Mouse (Mus musculus) cerebellum, adult 9-10 months (tissue): ENCODE results near the gene Dhx57.
A peak's percentile ranks its signal among the peaks of the same experiment; 100 is the strongest.
"Not testable (repeated sequence)": the region's sequence is repeated elsewhere in the genome, so short reads cannot be mapped to it uniquely, and the experiment has no call there.

Experiments used
- DNase-seq: peaks from one replicate; pipeline ENCODE4 v3.0.0; 2022

The Dhx57 gene

GRCm38 (mm10) chr17:80252757-80253525, 37.3 kb downstream of the Dhx57 start:
- no peak for DNase-seq

GRCm38 (mm10) chr17:80243116-80243515, 47.2 kb downstream of the Dhx57 start:
- DNase-seq, result no peak

- no peak for DNase-seq
Observed at GRCm38 (mm10) chr17:80241594-80241993, 48.7 kb downstream of the Dhx57 start.

- no peak for DNase-seq
Observed at GRCm38 (mm10) chr17:80237475-80237874, 52.8 kb downstream of the Dhx57 start.

GRCm38 (mm10) chr17:80236805-80237204, 53.5 kb downstream of the Dhx57 start:
- DNase-seq, result no peak

- DNase-seq, result no peak
Observed at GRCm38 (mm10) chr17:80235477-80235876, 54.8 kb downstream of the Dhx57 start.

GRCm38 (mm10) chr17:80234376-80234775, 55.9 kb downstream of the Dhx57 start:
- no peak for DNase-seq

GRCm38 (mm10) chr17:80233844-80234243, 56.4 kb downstream of the Dhx57 start:
- no peak for DNase-seq

- DNase-seq, result peak; percentile 25
Observed at GRCm38 (mm10) chr17:80229396-80229795, 60.9 kb downstream of the Dhx57 start.

GRCm38 (mm10) chr17:80225142-80225541, 65.1 kb downstream of the Dhx57 start:
- not testable (repeated sequence) for DNase-seq

- DNase-seq, result peak; percentile 88
Observed at GRCm38 (mm10) chr17:80224326-80225116, 65.8 kb downstream of the Dhx57 start, which contains the start of gene Gemin6. Gemin6 (plus strand) TSS chr17:80224441.

- no peak for DNase-seq
Observed at GRCm38 (mm10) chr17:80223829-80224228, 66.4 kb downstream of the Dhx57 start.

GRCm38 (mm10) chr17:80221890-80222628, 68.2 kb downstream of the Dhx57 start:
- no peak for DNase-seq

GRCm38 (mm10) chr17:80221202-80221601, 69.1 kb downstream of the Dhx57 start:
- DNase-seq, result no peak

GRCm38 (mm10) chr17:80220131-80220530, 70.1 kb downstream of the Dhx57 start:
- DNase-seq, result no peak

GRCm38 (mm10) chr17:80213998-80214397, 76.3 kb downstream of the Dhx57 start:
- DNase-seq, result not testable (repeated sequence)

GRCm38 (mm10) chr17:80206671-80207581, 83.3 kb downstream of the Dhx57 start, which contains the start of the genes Srsf7 and Ttc39d:
Srsf7 (minus strand) TSS chr17:80207307.
Ttc39d (plus strand) TSS chr17:80207460.
- peak; percentile 97 for DNase-seq

- no peak for DNase-seq
Observed at GRCm38 (mm10) chr17:80206301-80206670, 84.0 kb downstream of the Dhx57 start.

GRCm38 (mm10) chr17:80205657-80206056, 84.6 kb downstream of the Dhx57 start:
- no peak for DNase-seq

GRCm38 (mm10) chr17:80199160-80199778, 91.0 kb downstream of the Dhx57 start:
- DNase-seq, result no peak

GRCm38 (mm10) chr17:80193075-80193474, 97.2 kb downstream of the Dhx57 start:
- peak; percentile 61 for DNase-seq
